Mouse (Mus musculus) cerebellum, adult 11 months (tissue): Measurements from ENCODE around the gene Reg4.

Experiments
- DNase-seq: peaks from one replicate; pipeline ENCODE4 v3.0.0; 2022

Gene Reg4

DNA sequence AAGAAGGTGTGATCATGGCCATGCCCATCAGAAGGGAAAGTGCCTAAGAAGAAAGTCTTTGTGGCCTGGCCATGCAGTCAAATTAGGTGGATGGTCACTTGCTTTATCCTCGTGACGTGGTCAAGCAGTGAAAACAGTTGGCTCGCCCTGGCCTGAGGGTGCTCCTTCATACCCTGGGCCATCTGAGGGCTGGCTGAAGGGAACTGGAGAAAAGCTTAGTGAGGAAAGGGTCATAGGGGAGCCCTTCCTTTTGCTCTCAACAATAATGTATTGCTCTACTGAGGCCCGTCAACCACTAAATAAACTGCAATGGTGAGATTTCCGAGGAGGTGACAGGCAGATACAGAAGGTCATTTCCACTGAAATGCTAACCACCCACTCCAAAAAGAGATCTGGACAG lies 15.3 kb downstream of the Reg4 start:
- no peak for DNase-seq

DNA sequence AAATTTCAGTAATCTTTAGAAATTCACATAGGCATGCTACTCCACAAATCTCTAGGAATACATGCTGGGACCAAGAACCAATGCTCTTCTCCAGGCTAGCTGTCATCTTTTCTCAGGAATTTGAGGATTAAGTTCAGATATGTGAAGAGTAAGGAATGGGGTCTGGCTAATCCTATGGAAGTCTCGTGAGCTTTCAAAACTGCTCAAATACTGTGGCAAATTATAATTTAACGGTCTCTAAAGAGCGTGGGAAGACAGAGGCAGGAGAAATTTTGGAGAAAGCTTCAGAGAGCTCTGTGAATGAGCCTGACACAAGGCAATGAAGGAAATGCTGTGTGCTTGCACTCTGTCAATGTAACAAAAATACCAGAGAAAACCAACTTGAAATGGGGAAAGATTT lies 16.2 kb downstream of the Reg4 start:
- DNase-seq = no peak

GRCm38 (mm10) chr3:98242051-98242450 lies 20.1 kb downstream of the Reg4 start:
- DNase-seq = no peak

DNA sequence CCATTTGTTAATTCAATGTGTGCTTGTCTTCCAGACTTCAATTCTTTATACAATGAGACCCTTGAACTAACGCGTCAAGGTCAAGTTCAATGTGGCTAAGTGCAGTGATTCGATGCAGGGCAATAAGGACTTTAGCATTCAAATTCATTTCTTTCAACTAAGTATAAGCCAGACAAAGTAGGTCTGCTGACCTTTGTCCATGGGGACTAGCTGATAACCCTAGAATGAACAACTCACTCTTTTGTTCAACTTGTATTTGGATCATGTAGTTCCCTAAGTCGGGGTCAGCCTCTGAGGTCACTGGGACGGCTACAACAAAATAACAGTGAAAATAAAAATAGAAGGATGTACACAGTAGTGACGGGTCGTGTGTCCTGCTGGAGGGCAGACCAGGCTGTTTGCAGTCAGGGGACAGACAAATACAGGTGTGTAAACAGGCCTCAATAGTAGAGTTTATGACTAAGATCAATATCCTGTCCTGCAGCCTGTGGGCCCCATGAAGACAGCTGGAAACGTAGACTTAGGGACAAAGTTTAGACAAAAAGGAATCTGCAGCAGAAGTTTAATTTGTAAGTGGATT lies 20.6 kb downstream of the Reg4 start:
- no peak for DNase-seq

DNA sequence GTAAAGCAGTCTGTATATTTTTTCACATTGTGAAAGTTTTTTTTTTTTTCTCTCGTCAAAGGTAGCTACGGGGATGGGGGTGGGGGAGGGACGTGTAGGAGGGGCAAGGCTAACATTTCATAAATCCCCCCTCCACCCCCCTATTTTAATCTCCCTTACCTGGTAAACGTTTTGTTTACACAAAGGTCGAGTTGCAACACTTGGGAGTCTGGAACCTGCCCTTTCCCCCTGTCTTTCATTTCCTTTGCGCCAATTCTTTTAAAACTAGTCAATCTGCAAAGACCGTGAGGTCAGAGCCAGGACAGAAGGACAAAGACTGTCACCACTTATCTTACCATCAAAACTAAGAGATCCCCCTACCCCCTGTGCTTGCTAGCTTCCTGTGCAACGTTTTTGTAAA lies 23.9 kb downstream of the Reg4 start:
- DNase-seq = no peak

DNA sequence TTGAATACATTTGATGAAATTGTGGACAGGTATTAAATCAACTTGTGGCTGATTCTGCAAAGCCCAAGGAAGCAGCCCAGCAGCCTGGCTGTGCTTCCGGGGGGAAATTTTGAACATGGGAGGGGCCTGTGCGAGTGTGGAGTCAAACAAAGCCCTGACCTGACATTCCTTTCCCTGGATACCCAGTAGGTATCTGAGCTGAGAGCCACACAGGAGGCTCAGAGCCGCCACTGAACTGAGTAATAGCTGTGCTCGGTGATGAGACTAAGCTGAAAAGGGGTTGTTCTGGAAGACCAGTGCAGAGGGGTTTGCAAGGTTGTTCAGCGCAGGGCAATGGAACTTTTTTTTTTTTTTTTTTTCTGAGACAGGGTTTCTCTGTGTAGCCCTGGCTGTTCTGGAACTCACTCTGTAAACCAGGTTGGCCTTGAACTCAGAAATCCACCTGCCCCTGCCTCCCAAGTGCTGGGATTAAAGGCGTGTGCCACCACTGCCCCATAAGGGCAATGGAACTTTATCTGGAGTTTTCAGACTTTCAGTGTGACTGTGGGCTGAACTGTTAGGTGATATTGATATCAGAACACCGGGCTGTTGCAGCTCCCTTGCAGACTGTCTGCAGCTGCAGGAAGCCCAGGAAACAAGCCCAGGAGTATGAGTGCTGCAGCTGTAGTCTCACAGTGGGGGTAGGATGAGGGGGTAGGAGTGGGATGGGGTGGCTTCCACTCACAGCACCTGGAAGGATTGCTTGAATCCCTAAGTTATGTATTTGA lies 25.2 kb downstream of the Reg4 start:
- no peak for DNase-seq

DNA sequence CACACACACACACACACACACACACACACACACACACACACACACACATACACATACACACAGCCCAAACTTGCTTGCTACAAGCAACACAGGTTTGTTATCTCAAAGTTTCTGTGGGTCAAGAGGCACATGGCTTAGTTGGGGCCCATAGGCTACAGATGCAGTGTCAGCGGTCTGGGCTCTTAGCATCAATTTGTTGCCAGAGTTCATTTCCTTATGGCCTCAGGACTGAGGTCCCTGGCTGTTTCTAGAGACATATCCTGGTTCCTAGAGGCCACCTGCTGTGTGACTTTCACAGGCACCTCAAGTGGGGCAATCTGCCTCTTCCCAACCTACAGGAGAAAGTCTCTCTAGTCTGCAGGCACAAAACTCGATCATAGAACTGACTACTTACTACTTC lies 27.4 kb downstream of the Reg4 start:
- DNase-seq = no peak

DNA sequence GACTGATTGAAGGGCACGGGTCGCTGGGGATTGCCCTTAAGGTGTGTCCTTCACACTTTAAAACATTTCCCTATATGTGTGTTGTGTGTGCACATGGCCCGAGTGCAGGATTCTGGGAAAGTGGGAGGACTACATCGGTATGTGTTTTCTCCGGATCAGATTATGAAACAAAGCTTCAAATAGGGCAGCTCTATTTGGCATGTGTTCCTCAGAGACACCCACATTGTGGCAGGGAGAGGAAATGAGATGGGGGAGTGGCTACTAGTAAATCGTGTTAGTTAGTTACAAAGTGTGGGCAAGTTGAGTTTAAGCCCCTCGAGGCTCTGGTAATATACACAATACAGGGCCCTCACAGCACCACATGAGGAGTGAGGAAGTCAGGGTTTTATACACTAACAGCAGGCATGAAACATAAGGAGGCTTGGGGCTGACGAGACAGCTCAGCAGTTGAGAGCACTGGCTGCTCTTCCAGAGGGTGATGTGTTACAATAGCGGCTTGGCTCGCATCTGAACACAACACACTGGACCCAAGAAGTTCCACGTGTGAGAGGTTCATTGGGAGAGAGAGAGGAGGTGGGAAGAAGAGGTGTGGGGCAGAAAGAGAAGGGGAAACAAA lies 28.0 kb downstream of the Reg4 start:
- DNase-seq = no peak

DNA sequence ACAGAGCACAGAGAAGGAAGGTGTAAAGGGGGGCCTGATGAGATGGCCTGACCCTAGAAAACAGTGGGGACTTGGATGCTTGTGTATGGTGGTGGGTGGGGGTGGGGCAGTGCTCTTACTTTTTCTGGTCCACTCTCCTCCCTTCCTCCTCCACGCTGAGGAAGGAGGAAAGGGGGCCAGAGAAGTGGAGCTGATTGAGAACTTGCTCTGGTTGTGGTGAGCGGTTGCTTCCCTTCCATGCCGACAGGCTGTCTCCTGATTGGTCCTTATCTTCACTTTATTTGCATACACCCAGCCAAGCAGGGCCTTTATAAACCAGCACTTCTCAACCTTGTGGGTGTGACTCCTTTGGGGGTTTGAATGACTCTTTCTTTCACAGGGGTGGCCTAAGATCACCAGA lies 32.1 kb downstream of the Reg4 start:
- DNase-seq = no peak

GRCm38 (mm10) chr3:98254656-98255583 lies 33.0 kb downstream of the Reg4 start:
- no peak for DNase-seq

GRCm38 (mm10) chr3:98258723-98259122 lies 36.8 kb downstream of the Reg4 start:
- no peak for DNase-seq

DNA sequence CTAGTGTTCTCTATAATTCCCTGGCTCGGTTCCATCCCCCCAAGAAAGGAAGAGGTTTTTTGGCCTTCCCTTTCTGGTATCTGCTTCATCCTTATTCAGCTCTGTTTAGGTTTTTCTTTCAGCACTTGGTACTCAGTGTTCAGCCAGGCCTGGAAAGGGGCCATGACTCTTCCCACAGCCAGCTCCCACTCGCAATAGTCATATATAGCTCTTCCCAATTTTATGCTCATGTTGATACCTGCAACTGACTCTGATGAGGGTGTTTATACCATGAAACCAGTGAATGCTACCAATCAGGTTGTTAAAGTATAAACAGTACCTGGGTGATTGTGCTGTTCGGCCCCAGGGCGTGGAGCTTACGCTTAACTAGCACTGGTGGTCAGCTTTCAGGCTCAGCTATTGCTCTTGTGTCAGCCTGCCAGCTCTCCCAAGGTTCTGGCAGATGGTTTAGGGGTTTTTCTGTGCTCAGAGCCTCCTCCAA lies 37.4 kb downstream of the Reg4 start:
- peak; percentile 1 for DNase-seq

- no peak for DNase-seq
Observed at GRCm38 (mm10) chr3:98260534-98260933, 38.6 kb downstream of the Reg4 start.

DNA sequence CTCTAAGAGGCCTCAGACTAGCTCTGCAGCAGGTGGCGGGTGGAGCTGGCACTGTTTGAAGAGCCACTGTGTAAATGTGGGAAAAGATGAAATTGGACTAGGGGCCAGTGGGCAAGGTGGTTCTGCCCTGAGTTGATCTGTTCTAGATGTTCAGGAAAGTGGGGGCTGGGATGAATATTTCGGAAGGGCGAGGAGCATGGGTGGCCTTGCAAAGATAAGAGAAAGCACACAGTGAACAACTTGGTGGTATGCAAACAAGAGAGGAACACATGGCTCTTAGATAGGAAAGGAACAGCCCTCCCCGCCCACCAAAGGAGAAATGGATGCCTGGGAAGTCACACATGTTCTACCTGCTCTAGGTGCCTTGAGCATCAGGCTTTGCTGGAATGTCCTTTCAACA lies 39.5 kb downstream of the Reg4 start:
- DNase-seq = no peak

DNA sequence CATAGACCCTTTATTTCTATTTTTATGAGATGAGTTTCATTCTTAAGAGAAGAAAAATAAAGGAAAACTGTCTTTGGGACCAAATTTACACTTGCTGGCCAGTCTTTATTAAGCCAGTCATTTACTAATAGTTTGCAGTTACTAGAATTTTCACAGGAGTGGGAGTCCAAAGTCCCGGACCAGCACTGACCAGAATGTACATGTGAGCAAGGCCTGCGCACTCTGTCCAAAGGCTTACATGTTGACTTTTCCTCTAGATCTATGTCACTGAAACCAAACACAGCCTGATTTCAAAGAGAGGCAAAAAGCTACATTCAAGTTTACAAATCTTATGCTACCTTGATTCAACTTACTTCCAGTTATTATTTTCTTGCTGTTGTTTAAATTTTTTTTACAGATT lies 40.2 kb downstream of the Reg4 start:
- no peak for DNase-seq

- no peak for DNase-seq
Observed at GRCm38 (mm10) chr3:98267249-98267651, 45.3 kb downstream of the Reg4 start.

DNA sequence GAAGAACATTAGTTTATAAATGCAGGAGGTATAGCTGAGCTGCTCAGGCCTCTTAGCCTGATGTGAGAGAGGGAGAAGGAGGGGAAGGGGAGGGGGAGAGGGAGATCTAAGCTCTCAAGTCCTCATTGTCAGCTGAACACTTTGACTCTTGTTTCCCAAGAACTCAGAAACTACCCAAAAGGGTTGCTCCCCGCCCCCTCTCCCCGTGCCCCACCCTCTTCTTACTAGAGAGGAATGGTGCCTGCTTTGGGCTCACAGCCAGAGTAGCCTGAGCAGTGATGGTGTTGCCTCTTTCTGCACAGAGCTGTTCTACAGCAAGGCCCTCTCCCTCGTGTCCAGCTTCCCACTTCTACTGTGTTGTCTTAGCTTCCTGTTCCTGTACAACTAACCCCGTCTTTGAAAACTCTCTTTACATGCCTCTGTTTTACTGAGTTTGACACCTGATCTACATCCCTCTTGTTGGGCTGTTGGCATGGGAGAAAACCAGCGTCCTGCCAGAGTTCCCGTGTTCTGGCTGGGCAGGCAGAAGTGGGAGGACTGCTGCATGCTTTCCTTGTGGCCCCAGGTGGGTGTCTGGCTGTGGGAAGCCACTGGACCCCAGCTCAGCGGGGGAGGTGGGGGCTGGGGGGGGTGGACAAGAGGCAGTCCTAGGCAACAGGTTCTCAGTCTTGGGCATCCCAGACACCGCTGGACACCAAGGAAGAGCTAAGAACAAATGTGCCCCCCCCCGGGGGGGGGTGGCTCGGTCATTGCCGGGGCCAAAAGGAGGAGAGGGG lies 51.9 kb downstream of the Reg4 start:
- DNase-seq = no peak

- DNase-seq = no peak
Observed at GRCm38 (mm10) chr3:98279682-98280081, 57.7 kb downstream of the Reg4 start.

GRCm38 (mm10) chr3:98280204-98280932 lies 58.4 kb downstream of the Reg4 start, which contains the start of gene Hmgcs2:
TSS of gene Hmgcs2 (plus strand) at chr3:98280435.
- no peak for DNase-seq

- DNase-seq = peak; percentile 11
Observed at GRCm38 (mm10) chr3:98280933-98281678, 59.1 kb downstream of the Reg4 start.

DNA sequence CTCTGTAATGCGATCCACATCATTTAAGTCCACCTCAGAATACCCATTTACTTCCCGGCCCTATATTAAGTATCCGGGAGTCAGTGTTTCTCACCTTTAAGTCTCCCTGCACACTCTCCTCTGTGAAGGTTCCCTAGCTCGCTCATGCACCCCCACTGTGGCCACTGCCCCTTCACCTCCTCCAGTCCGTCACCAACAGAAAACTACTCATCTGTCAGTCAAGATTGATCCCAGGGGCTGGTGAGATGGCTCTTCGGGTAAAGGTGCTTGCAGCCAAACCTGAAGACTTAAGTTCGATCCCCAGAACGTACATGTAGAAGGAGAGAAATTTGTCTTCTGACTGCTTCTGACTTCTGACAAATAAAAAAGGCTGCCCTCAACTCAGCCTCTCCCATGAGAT lies 60.5 kb downstream of the Reg4 start:
- DNase-seq = no peak
